Mouse (Mus musculus) left cerebral cortex, adult 11 months (tissue): ENCODE data around the gene Ttc36.
A peak's percentile ranks its signal among the peaks of the same experiment; 100 is the strongest.

Source experiments
- DNase-seq: peaks from one replicate; pipeline ENCODE4 v3.0.0; 2022; ENCODE audit warnings: low spot score

The Ttc36 gene

GRCm38 (mm10) chr9:44802808-44803450 is at the start of gene Ttc36:
Gene Ttc36 (minus strand): TSS chr9:44803072.
- no peak for DNase-seq

DNA sequence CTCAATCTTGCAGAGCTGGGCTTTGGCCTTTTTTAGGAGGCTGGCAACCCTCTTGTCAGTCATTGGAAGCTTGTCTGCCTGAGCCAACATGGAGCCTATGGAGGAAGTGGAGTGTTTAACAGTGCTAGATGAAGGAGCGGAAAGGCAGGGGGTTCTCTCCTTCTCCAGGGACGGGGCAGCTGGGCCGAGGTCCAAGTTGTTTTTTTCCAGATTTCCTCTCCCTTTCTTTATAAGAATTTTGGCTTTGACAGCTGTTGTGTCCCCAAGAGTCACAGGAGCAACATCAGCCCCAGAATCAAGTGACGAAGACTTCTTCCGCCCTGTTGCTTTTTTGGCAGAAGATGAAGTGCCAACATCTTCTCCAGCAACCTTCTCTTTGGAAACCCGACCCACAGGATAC is 44.6 kb upstream of the Ttc36 start:
- no peak for DNase-seq

- no peak for DNase-seq
These were observed 38.4 kb upstream of the Ttc36 start for GRCm38 (mm10) chr9:44841241-44841640.

DNA sequence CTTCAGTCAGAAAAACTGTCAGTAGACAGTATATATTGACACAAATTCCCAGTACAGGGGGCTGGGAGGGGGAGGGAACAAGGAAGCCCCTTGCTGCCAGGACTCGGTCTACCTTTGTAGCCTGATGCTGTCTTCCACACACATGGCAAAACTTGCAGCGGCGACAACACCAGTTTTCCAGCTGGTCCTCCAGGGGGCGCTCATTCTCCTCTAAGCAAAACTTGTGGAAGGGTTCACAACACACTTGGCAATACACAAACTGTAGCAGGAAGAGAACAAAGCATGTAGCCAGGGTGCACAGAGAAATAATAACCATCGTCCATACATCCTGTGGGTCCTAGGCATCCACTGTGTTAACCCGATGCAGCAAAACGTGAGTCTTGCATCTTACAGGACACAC is 33.6 kb upstream of the Ttc36 start:
- DNase-seq = peak; percentile 51

GRCm38 (mm10) chr9:44832356-44832755 is 29.5 kb upstream of the Ttc36 start:
- DNase-seq = no peak

- no peak for DNase-seq
These were observed 27.6 kb upstream of the Ttc36 start for GRCm38 (mm10) chr9:44830506-44830905.

DNA sequence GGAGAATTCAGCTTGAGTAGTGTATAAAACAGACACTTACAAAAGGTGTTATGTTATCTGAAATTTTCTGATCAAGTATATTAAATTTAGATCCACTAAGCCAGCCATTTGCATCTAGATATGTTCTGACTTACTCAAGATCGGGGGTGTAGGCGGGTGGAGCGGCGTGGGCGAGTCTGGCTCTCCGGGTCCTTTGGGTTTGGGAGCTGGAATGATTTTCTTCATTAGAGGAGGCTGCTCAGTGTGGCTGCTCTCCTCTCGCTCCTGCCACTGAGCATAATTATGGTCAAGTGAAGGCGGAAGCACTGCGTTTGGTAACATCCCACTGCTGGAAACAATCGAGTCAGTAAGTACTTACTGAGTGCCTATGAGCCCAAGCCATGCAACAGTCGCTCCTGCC is 26.1 kb upstream of the Ttc36 start:
- DNase-seq = peak; percentile 29

GRCm38 (mm10) chr9:44826660-44827059 is 23.8 kb upstream of the Ttc36 start:
- no peak for DNase-seq

- no peak for DNase-seq
These were observed 17.3 kb upstream of the Ttc36 start for GRCm38 (mm10) chr9:44819920-44820827.

- no peak for DNase-seq
These were observed 14.7 kb upstream of the Ttc36 start for GRCm38 (mm10) chr9:44817522-44817921.

DNA sequence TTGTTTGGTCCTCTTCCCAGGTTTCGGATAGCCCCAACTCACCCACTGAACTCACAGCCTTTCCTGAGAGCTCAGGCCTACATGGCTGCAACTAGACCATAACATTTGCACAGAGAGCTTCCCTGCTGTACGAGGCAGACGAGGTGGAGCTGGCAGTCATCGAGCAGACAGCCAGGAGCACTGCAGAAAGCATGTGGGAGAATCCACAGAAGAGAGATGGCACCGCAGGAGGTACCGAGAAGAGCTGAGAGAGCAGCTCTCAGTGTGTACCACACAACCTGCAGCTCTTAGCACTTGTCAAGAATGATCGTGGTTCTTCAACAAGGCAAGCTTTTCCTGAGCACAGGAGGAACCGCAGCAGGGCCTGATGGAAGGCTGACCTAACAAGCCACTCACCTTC is 11.3 kb upstream of the Ttc36 start:
- no peak for DNase-seq

GRCm38 (mm10) chr9:44810316-44810715 is 7.4 kb upstream of the Ttc36 start:
- DNase-seq = no peak

DNA sequence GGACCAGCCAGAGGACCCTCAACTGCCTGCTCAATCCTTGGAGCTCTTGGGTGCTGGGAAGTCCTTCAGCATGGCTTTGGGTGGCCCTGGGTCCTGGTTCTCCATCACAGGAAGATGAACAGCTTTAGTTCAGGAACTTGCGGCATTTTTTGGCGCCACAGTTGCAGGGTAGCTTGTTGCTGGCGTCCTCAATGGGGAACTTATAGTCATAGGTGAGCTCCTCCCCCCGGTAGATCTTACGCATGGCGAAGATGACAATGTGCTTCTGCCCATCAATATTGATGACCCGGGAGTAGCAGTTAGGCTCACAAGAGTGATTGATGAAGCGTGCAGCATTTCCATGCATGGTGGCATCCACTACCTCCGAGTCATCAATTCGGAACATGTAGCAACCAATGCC is 4.9 kb upstream of the Ttc36 start:
- DNase-seq = no peak

- no peak for DNase-seq
These were observed 4.3 kb upstream of the Ttc36 start for GRCm38 (mm10) chr9:44807141-44807540.

DNA sequence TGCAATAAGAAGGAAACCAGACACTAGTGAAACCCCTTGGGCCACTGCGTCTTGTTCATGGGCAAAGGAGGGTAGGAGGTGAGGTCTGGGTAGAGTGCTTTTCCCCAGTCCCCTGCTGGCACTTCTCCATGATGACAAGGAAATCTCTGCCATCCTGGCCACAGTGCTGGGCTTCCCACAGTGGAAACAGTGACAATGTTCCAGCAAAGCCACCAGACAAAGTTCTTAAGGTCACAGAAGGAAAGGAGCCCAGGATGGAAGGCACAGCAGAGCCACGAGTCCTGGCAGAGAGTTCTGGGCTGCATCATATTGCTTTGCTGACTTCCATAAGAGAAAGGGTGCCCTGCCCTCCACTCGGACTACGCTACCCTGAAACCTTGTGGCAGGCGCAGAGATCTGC is 2.7 kb upstream of the Ttc36 start:
- DNase-seq = no peak

DNA sequence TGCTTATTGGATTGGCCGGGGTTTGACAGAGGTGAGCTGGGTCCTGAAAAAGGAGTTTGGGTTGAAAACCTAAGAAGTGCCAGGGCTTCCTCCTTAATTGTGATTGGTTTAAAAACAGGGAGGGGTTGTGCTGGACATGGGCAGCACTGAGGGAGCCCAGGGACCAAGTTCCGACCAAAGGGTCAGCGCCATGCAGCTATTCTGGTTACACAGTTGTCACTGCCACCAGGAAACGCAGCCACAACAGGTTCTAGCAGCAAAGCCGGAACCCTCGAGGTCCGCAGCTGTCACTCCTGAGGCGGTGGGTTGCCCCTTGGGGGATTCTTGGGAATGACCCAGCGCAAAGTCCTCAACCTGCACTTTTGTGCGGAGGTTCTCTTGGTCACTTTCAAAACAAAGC is 1.8 kb upstream of the Ttc36 start:
- DNase-seq = no peak

DNA sequence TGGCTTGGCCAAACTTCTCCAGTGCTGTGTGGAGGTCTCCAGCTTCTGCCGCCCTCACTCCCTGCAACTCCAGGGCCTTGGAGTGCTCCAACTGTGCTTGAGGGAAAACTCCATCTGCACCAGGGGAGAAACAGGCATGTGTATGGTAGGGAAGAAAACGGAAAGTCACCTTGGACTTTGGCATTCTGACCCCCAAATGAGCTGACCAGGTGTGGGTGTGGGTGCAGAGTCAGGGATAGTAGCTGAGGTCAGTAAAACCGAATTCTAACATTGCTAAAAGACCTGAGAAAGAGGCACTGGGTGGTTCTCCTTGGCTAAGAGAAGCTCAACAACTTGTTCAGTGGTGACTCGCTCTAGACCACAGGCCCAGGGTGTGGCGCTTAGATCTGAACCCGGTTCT is 1.2 kb downstream of the Ttc36 start:
- DNase-seq = no peak

- DNase-seq = no peak
These were observed 2.9 kb downstream of the Ttc36 start for GRCm38 (mm10) chr9:44799958-44800324.

DNA sequence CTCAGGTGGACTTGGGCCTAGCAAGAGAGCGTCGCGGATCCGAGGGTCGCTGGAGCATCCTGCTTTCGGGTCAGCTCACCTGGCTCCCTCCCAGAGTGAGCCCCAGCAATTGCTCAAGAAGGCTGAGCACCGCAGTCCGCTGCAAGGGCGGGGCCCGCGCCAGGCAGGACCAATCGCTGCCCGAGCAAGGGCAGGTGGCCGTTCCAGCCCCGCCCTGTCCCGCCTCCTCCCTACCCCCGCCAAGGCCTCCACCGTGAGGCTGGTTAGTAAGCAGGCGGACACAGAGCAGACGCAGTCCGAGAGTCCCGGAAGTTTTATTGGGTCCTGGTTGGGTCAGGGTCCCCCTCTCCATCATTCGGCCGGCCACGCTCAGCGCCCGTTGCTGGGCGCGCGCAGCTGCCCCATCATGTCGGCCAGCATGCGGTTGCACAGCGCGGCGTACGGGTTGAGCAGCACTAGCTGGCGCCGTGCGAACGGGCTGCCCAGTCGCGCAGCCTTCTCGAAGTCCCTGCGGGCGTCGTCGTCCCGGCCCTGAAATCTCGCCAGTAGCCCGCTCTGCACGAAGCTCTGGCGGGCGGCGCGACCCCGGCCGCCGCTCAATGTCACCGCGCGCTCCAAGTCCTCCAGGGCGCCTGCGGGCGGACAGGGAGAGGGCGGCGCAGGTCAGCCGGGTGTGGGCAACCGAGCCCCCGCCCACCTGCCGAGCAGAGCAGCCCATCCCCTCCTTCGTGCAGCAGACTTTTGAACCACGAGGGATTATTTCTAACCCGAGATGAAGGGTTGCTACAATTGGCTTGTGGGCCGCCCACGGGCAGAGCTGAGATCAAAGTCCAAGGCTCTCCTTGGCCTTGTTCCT is 3.5 kb downstream of the Ttc36 start, which contains the start of gene Tmem25:
TSS of gene Tmem25 (minus strand) at position 206 of the 856 bp plus-strand sequence.
- peak; percentile 79 for DNase-seq

- no peak for DNase-seq
These were observed 4.6 kb downstream of the Ttc36 start for GRCm38 (mm10) chr9:44798298-44798697.

GRCm38 (mm10) chr9:44792842-44793241 is 10.0 kb downstream of the Ttc36 start:
- DNase-seq = no peak
